Mouse (Mus musculus) hindbrain, embryonic 10.5 days (tissue): ENCODE results near the gene Ndufaf8. TPM values are rescaled to one million over a fixed set of nuclear protein-coding genes. Genes with fewer than 3 reads are reported as not detected.

Experiments used
- DNase-seq: peaks from one replicate; pipeline ENCODE4 v3.0.0-alpha.2; 2017; ENCODE audit warnings: low spot score
- H3K27ac ChIP-seq: fragments of 300-500 bp; sonication (generic); 2 replicates; pipeline ENCODE4 v1.5.1; 2016; ENCODE audit warnings: mild to moderate bottlenecking, moderate library complexity
- H3K27me3 ChIP-seq: fragments of 300-500 bp; sonication (generic); 2 replicates; pipeline ENCODE4 v1.6.1; 2016; ENCODE audit warnings: mild to moderate bottlenecking; ENCODE audit not compliant: poor library complexity, insufficient read depth, severe bottlenecking
- H3K36me3 ChIP-seq: fragments of 300-500 bp; sonication (generic); 2 replicates; pipeline ENCODE4 v1.6.1; 2016; ENCODE audit warnings: mild to moderate bottlenecking, moderate library complexity
- H3K4me1 ChIP-seq: fragments of 300-500 bp; sonication (generic); replicated peaks from 2 replicates; pipeline ENCODE4 v1.6.1; 2016; ENCODE audit warnings: mild to moderate bottlenecking
- H3K4me3 ChIP-seq: fragments of 300-500 bp; sonication (generic); 2 replicates; pipeline ENCODE4 v1.5.1; 2016; ENCODE audit warnings: mild to moderate bottlenecking, moderate library complexity
- H3K9me3 ChIP-seq: fragments of 300-500 bp; sonication (generic); 2 replicates; pipeline ENCODE4 v1.6.1; 2016; ENCODE audit warnings: mild to moderate bottlenecking, moderate library complexity
- WGBS: fragments of 180-500 bp; shearing (Covaris S2); methylation state at CpG from one replicate; pipeline ENCODE4 v1.1.7; 2016; 5-methylcytosine and 5-hydroxymethylcytosine counted together
- polyA plus RNA-seq: library from polyadenylated mRNA; unstranded; fragments of >200 nt; fragmentation: Nextera tagmentation; extraction: Ambion mirVana; gene quantifications from 2 replicates; pipeline ENCODE4 v1.2.1, GENCODE M21; 2016

The Ndufaf8 gene
- polyA plus RNA-seq, 1 experiment from 2014 or later, result 86.4 TPM

DNA sequence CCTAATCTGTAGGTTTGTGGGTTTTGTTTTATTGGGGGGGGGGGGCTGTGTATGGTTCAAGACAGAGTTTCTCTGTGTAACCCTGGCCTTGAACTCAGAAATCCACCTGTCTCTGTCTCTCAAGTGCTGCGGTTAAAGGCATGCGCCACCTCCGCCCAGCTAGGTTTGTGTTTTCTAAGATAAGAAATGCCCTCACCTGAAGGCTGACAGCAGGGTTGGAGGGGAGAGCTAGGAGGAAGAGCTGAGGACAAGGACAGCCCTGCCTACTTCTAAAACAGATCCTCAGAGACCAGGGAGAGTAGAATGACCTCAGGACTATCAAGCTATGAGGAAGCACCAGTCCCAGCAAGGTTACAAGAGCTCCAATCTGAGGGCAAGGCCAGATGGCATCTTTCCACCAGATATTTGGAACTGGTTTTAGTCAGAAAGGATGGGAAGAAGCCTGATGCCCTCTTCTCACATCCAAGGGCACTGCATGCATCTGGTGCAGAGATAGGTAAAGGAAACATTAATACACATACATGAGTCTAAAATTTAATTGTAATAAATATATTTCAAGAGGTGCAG, 4.8 kb downstream of the Ndufaf8 start:
- no peak overlapping the region for H3K27ac ChIP-seq
- H3K36me3 ChIP-seq, result peaks cover 60% of the 10 kb centered on the region
- H3K27me3 ChIP-seq, result no peaks in the 10 kb centered on the region
- H3K4me3 ChIP-seq, result no peak overlapping the region
- H3K4me1 ChIP-seq, result peaks cover 27% of the 10 kb centered on the region
- DNase-seq, result no peak
- no peaks in the 10 kb centered on the region for H3K9me3 ChIP-seq
- 94% methylated on average over 3 of the region's 3 CpGs for WGBS

DNA sequence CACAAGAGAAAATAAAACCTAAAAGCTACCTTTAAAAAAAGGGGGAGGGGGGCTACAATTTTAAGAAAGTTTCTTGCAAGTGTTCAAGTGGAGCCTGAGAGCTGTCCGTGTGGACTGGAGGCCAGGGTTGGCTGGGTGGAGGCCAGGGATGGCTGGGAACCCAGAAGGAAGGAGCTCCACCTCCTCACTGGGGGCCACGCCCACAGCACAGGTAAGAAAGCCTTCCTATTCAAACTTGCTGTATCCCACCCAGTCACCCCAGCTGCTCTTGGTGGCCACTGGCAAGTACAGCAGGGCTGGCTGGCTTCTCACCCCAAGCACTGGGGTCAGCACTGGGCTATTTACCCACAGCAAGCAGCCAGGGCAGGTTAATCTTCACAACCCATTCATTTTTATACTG, 8.3 kb downstream of the Ndufaf8 start:
- H3K9me3 ChIP-seq, result no peaks in the 10 kb centered on the region

DNA sequence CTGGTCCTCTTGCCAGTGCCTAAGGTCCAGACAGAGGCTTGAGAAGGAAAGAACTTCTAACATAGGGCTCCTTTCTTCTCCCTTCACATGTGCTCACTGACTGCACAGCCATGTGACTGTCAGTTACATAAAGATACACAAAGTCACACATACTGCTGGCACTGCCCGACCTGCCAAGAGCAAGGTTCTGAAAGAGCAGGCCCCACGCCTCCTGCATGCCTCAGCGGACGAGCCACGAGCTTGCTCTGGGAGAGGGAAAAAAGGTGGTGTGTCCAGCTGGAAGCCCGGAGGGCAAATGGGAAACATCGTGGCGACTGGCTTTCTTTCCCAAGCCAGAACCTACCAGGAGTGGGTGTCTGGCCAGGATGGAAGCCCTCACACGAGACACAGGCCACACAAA, 9.1 kb downstream of the Ndufaf8 start:
- H3K36me3 ChIP-seq, result peaks cover 87% of the 10 kb centered on the region
- H3K4me1 ChIP-seq, result peaks cover 17% of the 10 kb centered on the region; the same call in 1 of the 2 replicates
- H3K27ac ChIP-seq, result no peak overlapping the region
- no peak overlapping the region for H3K4me3 ChIP-seq
- H3K27me3 ChIP-seq, result no peaks in the 10 kb centered on the region
- no peak for DNase-seq
- WGBS, result 83% methylated on average over 9 of the region's 9 CpGs
- H3K9me3 ChIP-seq, result no peaks in the 10 kb centered on the region

More for the DNA sequence above, 8.3 kb downstream of the Ndufaf8 start:
- 71% methylated on average over 2 of the region's 2 CpGs for WGBS
- peaks cover 20% of the 10 kb centered on the region; the same call in 1 of the 2 replicates for H3K4me1 ChIP-seq
- no peaks in the 10 kb centered on the region for H3K27me3 ChIP-seq
- no peak overlapping the region for H3K4me3 ChIP-seq
- peaks cover 80% of the 10 kb centered on the region for H3K36me3 ChIP-seq
- DNase-seq, result no peak
- no peak overlapping the region for H3K27ac ChIP-seq

DNA sequence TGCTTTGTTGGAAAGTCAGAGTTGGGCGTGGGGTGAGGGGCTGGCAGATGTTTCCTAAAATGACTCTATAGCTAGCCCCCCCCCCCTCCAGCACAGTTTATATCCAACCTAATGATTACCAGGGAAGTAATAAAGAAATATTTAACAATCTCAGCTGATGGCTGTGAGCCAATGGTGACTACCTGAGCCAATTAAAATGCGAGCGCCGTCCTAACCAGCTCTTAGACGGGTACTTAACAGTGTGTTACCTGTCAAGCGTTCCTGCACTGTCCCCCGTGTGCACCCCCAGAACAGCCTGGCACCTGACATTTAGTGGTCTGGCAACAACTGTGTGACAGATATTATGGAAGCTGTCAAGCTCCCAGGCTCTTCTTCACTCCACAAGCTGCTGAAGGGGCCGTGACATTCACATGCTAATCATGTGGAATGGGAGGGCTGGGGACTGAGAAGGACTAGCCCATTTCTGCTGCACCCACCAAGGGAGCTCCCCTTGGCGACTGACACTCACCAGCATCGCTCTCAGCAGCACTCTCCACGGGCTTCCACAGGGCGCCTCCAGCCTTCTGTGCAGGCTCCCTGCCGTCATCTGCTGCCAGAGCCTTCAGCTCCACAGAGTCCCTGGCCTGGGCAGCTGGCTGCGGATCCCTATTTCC, 11.0 kb downstream of the Ndufaf8 start:
- H3K36me3 ChIP-seq, result peaks cover 89% of the 10 kb centered on the region
- no peak overlapping the region for H3K27ac ChIP-seq
- 73% methylated on average over 14 of the region's 14 CpGs for WGBS

DNA sequence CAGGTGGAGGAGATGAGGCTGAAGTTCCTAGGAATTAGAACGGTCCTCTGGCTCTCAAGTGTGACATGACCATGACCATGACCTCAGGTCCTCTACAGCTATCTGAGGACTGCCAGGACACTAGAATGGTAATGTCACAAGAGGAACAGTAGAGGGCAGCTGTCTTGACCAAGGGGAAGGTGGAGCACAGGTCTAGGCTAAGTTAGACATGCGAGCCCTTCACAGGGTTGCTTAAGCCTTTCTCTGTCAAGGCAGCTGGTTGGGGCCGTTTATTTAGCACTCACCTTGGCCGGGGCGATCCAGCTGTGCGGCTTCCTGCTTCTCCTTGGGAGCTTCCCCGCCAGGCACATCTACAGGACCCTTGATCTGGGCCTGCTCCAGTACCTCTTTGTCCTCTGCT, 11.8 kb downstream of the Ndufaf8 start:
- H3K4me1 ChIP-seq, result peaks cover 17% of the 10 kb centered on the region; the same call in 1 of the 2 replicates

More for the DNA sequence above, 11.0 kb downstream of the Ndufaf8 start:
- H3K9me3 ChIP-seq, result no peaks in the 10 kb centered on the region
- no peak for DNase-seq
- H3K4me1 ChIP-seq, result peaks cover 17% of the 10 kb centered on the region; the same call in 1 of the 2 replicates
- H3K4me3 ChIP-seq, result no peak overlapping the region
- no peaks in the 10 kb centered on the region for H3K27me3 ChIP-seq

DNA sequence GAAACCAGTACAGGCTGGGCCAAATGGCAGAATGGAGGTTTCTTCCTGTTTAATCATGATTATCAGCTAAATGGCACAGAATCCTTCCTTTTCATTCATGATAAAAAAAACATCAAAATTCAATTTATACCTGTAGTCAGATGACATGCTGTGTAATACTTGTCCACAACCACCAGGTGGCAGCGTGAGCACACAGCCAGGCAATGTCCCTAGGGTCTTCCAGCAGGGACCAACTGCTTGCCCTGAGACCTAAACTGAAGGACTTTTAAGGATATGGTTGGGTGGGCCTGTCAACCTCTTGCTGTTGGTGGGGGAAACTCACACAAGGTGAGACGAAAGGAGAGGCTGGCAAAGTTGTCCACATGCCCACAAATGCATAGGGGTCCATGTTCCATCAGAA, 12.3 kb downstream of the Ndufaf8 start:
- WGBS, result 7% methylated on average over 2 of the region's 2 CpGs
- H3K9me3 ChIP-seq, result no peaks in the 10 kb centered on the region
- no peak overlapping the region for H3K27ac ChIP-seq
- H3K27me3 ChIP-seq, result no peaks in the 10 kb centered on the region
- DNase-seq, result peak; percentile 72
- peaks cover 14% of the 10 kb centered on the region; the same call in 1 of the 2 replicates for H3K4me1 ChIP-seq
- H3K36me3 ChIP-seq, result peaks cover 89% of the 10 kb centered on the region
- no peak overlapping the region for H3K4me3 ChIP-seq

More for the DNA sequence above, 11.8 kb downstream of the Ndufaf8 start:
- H3K36me3 ChIP-seq, result peaks cover 89% of the 10 kb centered on the region
- DNase-seq, result no peak
- H3K9me3 ChIP-seq, result no peaks in the 10 kb centered on the region
- WGBS, result 72% methylated on average over 7 of the region's 7 CpGs
- no peak overlapping the region for H3K27ac ChIP-seq
- H3K27me3 ChIP-seq, result no peaks in the 10 kb centered on the region
- no peak overlapping the region for H3K4me3 ChIP-seq

DNA sequence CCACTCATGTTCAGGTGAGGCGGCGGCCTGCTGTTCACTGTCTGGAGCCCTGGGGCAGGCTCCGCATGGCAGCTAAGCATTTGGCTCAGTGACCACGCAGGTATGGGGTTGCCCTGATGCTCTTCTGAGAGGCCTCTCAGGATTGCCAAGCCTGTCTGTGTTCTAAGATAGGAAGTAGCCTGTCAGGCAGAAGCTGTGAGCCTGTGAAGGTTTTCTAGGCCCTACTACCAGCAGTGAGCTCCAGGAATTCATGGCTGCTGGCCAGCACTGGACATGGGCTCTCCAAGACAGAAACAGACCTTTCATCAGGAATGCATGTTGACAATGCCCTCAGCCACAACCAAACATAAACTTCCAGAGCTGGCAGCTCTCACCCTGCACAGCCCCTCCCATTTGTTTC, 13.4 kb downstream of the Ndufaf8 start:
- no peaks in the 10 kb centered on the region for H3K9me3 ChIP-seq
- peaks cover 14% of the 10 kb centered on the region; the same call in 1 of the 2 replicates for H3K4me1 ChIP-seq
- no peak for DNase-seq
- no peaks in the 10 kb centered on the region for H3K27me3 ChIP-seq
- H3K27ac ChIP-seq, result no peak overlapping the region
- peaks cover 90% of the 10 kb centered on the region for H3K36me3 ChIP-seq
- 88% methylated on average over 4 of the region's 4 CpGs for WGBS
- no peak overlapping the region for H3K4me3 ChIP-seq

DNA sequence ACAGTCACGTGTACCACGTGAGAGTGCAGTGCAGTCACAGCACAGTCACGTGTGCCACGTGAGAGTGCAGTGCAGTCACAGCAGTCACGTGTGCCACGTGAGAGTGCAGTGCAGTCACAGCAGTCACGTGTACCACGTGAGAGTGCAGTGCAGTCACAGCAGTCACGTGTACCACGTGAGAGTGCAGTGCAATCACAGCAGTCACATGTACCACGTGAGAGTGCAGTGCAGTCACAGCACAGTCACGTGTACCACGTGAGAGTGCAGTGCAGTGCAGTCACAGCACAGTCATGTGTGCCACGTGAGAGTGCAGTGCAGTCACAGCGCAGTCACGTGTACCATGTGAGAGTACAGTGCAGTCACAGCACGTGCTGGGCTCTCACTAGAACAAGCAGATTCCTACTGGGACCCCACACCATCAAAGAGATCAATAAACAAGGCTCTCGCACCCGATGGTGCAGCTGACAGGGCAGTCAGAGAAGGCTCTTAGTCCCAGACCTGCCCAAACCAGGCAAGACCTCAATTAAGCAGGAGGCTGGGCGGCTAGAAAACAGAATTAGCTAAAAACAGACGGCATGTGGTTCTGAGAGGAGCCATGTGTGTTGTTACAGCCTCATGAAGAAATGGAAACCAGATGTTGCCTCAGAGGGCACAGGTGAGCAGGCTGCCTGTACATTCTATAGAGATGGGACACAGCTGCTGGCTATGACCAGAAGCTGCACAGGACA, 15.9 kb downstream of the Ndufaf8 start:
- DNase-seq, result peak; percentile 21
- H3K4me1 ChIP-seq, result peaks cover 14% of the 10 kb centered on the region; the same call in 1 of the 2 replicates
- no peak overlapping the region for H3K4me3 ChIP-seq
- peaks cover 89% of the 10 kb centered on the region for H3K36me3 ChIP-seq
- 89% methylated on average over 21 of the region's 21 CpGs for WGBS
- H3K27me3 ChIP-seq, result no peaks in the 10 kb centered on the region
- H3K27ac ChIP-seq, result no peak overlapping the region
- H3K9me3 ChIP-seq, result no peaks in the 10 kb centered on the region

DNA sequence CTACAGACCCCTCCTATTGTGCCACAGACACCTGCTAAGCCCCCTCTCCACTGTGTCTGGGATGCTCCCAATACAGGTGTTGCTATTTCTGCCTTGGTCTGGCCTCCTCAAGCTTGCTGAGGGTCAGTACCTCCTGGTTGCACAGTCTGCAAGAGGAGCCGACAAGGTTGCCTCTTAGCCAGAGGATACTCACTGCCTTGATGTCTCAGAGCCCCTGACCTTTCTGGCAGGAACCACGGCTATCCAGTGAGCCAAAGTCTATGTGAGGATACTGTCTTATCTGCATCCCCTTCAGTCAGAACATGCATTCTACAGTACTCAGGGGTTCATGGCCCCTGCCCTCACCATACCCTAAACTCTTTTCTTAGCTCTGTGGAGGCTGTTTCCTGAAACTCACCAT, 18.9 kb downstream of the Ndufaf8 start:
- Histone ChIP-seq H3K27ac (no peak overlapping the region), H3K27me3 (no peaks in the 10 kb centered on the region), H3K36me3 (peaks cover 99% of the 10 kb centered on the region), H3K9me3 (no peaks in the 10 kb centered on the region), H3K4me1 (peaks cover 9% of the 10 kb centered on the region; the same call in 1 of the 2 replicates), H3K4me3 (no peak overlapping the region)
- DNase-seq, result no peak
- WGBS, result 90% methylated on average over 2 of the region's 2 CpGs

DNA sequence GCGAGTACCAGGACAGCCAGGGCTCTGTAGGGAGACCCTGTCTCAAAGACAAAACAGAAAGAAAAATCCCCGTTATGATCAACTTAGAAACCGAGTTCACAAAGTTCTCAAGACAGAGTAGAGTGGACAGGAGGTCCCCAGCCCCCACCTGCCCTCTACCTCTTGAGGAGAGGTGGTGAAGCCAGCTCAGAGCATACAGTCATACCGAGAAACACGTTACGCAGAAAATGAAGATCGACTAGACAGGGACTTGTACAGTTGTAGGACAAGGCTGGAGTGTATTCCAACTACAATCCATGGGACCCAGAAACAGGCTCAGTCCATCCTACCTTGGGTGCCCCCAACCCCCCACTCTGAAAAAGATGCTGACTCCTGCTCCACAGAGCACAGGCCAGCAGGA, 20.4 kb downstream of the Ndufaf8 start:
- WGBS, result 93% methylated on average over 7 of the region's 7 CpGs
- Histone ChIP-seq H3K4me3 (no peak overlapping the region), H3K27me3 (no peaks in the 10 kb centered on the region), H3K9me3 (no peaks in the 10 kb centered on the region), H3K36me3 (peaks cover 97% of the 10 kb centered on the region), H3K27ac (no peak overlapping the region), H3K4me1 (peaks cover 9% of the 10 kb centered on the region; the same call in 1 of the 2 replicates)
- no peak for DNase-seq

DNA sequence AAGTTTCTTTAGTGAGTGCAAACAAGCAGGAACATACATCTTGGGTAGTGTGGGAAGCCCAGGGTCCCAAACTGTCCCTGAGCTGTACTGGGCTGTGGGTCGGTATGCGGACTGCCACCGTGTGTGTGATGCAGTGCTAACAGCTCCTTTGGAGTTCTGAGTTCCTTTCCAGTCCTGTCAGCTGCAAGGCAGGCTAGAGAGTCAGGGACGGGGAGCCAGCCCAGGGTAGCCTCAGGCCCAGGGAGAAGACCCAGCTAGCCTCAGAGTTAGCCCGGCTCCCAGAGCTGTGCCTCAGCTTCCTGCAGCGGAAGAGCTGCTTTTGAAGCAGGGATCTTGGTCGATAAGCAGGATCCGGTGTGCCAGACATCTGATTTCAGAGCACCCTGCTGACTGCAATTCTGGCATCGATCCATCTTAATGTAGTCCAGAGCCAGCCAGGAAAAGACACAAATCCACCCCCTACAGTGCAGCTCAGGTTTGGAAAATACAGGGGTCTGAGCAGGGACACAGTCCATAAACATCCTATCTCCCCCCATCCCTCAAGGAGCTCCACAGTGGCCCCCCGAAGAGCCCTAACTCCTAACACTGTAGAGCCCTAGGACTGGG, 21.3 kb downstream of the Ndufaf8 start:
- Histone ChIP-seq H3K4me3 (no peak overlapping the region), H3K4me1 (peaks cover 9% of the 10 kb centered on the region; the same call in 1 of the 2 replicates), H3K27me3 (no peaks in the 10 kb centered on the region), H3K36me3 (peaks cover 91% of the 10 kb centered on the region), H3K27ac (peak overlapping the region; percentile 25; the same call in 1 of the 2 replicates), H3K9me3 (no peaks in the 10 kb centered on the region)
- WGBS, result 87% methylated on average over 10 of the region's 10 CpGs
- DNase-seq, result no peak

DNA sequence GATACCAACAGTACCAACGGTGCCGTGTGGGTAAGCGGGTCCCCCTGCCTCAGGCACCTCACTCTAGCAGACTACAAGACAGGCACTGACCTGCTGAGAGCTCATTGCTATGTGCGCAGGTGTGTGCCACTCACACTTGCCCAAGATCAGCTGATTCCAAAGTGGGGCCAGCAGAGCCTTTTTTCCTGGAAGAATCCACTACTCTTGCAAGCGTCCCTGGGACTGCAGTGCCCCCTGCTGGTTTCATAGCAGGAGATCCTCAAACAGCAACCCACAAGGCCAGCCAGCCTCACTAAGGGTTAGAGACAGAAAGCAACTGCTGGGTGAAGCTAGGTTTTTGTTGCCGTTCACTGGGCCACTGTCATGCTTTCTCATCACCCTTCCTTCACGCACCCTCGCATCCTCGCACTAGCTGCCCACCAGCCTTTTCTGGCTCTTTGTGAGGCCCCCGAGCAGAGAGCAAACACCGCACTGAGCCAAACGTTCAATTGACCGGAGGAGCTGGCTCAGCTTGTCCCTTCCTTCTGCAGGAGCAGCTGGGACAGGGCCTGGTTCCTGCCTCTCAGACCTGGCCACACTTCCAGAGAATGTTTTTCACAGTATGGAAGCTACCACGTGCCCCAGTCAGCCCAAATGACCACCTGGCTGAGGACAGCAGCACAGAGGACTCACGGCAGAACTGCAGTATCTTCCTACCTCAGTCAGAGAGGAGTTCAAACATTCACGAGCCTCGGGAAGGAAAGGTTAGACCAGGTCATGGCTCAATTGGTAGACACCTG, 22.1 kb downstream of the Ndufaf8 start:
- H3K36me3 ChIP-seq, result peaks cover 87% of the 10 kb centered on the region
- no peaks in the 10 kb centered on the region for H3K27me3 ChIP-seq
- DNase-seq, result peak; percentile 52
- H3K27ac ChIP-seq, result 0 out of 2 replicates have a peak overlapping the region, but pooled peaks have one; percentile 57
- WGBS, result 81% methylated on average over 17 of the region's 17 CpGs
- H3K4me3 ChIP-seq, result no peak overlapping the region
- peaks cover 9% of the 10 kb centered on the region; the same call in 1 of the 2 replicates for H3K4me1 ChIP-seq
- H3K9me3 ChIP-seq, result no peaks in the 10 kb centered on the region
